Mouse (Mus musculus) kidney, embryonic 14.5 days (tissue): ENCODE results near the gene Otulinl. TPM values are rescaled to one million over a fixed set of nuclear protein-coding genes. Genes with fewer than 3 reads are reported as not detected.
"Not testable (repeated sequence)": the region's sequence is repeated elsewhere in the genome, so short reads cannot be mapped to it uniquely, and the experiment has no call there.

Experiments used
- ATAC-seq: fragments of 200-750 bp; cut with Nextera tagmentation; 2 replicates; pipeline ENCODE4 v1.8.0; 2017; ENCODE audit warnings: moderate number of reproducible peaks, mild to moderate bottlenecking, moderate TSS enrichment, moderate library complexity; ENCODE audit not compliant: low FRiP score, low TSS enrichment
- H3K27ac ChIP-seq: fragments of 300-500 bp; sonication (generic); 2 replicates; pipeline ENCODE4 v1.5.1; 2014; ENCODE audit warnings: low read depth, mild to moderate bottlenecking, low read length, moderate library complexity, mixed read lengths
- H3K27me3 ChIP-seq: fragments of 300-500 bp; sonication (generic); 2 replicates; pipeline ENCODE4 v1.6.1; 2014; ENCODE audit warnings: mild to moderate bottlenecking, low read length; ENCODE audit not compliant: control insufficient read depth, insufficient read depth
- H3K36me3 ChIP-seq: fragments of 300-500 bp; sonication (generic); 2 replicates; pipeline ENCODE4 v1.6.1; 2014; ENCODE audit warnings: low read length, mixed read lengths; ENCODE audit not compliant: control insufficient read depth, insufficient read depth
- H3K4me1 ChIP-seq: fragments of 300-500 bp; sonication (generic); 2 replicates; pipeline ENCODE4 v1.6.1; 2014; ENCODE audit warnings: low read length, mixed read lengths; ENCODE audit not compliant: control insufficient read depth, insufficient read depth
- H3K4me2 ChIP-seq: fragments of 300-500 bp; sonication (generic); replicated peaks from 2 replicates; pipeline ENCODE4 v1.6.1; 2014; ENCODE audit warnings: low read depth, mild to moderate bottlenecking, low read length
- H3K4me3 ChIP-seq: fragments of 300-500 bp; sonication (generic); 2 replicates; pipeline ENCODE4 v1.5.1; 2014; ENCODE audit warnings: mild to moderate bottlenecking, low read length
- H3K9ac ChIP-seq: fragments of 300-500 bp; sonication (generic); 2 replicates; pipeline ENCODE4 v1.6.1; 2014; ENCODE audit warnings: low read depth, mild to moderate bottlenecking, low read length, moderate library complexity
- H3K9me3 ChIP-seq: fragments of 300-500 bp; sonication (generic); 2 replicates; pipeline ENCODE4 v1.6.1; 2016; ENCODE audit warnings: low read length; ENCODE audit not compliant: control insufficient read depth
- WGBS: fragments of 180-500 bp; shearing (Covaris S2); extraction: QIAGEN DNeasy Blood & Tissue Kit; methylation state at CpG from one replicate; pipeline ENCODE4 v1.1.7; 2014; 5-methylcytosine and 5-hydroxymethylcytosine counted together
- polyA plus RNA-seq: library from polyadenylated mRNA; unstranded; fragments of >200 nt; fragmentation: Nextera tagmentation; extraction: Ambion mirVana; gene quantifications from 2 replicates; pipeline ENCODE4 v1.2.1, GENCODE M21; 2014

The Otulinl gene
- 25.1 and 26.0 TPM in 2 replicates for polyA plus RNA-seq

- Histone ChIP-seq H3K4me3 (peak within 1 kb of the TSS; percentile 73), H3K36me3 (no peaks in the 10 kb centered on the region), H3K9ac (peak within 1 kb of the TSS; percentile 81), H3K27me3 (no peaks in the 10 kb centered on the region), H3K4me2 (peak within 1 kb of the TSS; percentile 94), H3K4me1 (peaks cover 8% of the 10 kb centered on the region), H3K9me3 (no peaks in the 10 kb centered on the region), H3K27ac (peak within 1 kb of the TSS; percentile 49)
- ATAC-seq: peak; percentile 98
- 1% methylated on average over 51 of the region's 59 CpGs for WGBS
Measured at GRCm38 (mm10) chr15:27681419-27682187, at the start of gene Otulinl. Gene Otulinl, minus strand, starts transcription at chr15:27681579.

- no peaks in the 10 kb centered on the region for H3K9me3 ChIP-seq
- WGBS: 80% methylated on average over 6 of the region's 6 CpGs
- peaks cover 3% of the 10 kb centered on the region; the same call in 1 of the 2 replicates for H3K36me3 ChIP-seq
- H3K27ac ChIP-seq: no peak overlapping the region
- no peak overlapping the region for H3K9ac ChIP-seq
- no peaks in the 10 kb centered on the region for H3K27me3 ChIP-seq
- H3K4me1 ChIP-seq: peaks cover 8% of the 10 kb centered on the region; the same call in 1 of the 2 replicates
- H3K4me2 ChIP-seq: no peak overlapping the region
- no peak overlapping the region for H3K4me3 ChIP-seq
- no peak for ATAC-seq
Measured at GRCm38 (mm10) chr15:27726228-27726627, 44.8 kb upstream of the Otulinl start.

- no peaks in the 10 kb centered on the region for H3K9me3 ChIP-seq
- no peak overlapping the region for H3K4me3 ChIP-seq
- no peak for ATAC-seq
- peak overlapping the region; percentile 31; the same call in 1 of the 2 replicates for H3K27ac ChIP-seq
- no peak overlapping the region for H3K4me2 ChIP-seq
- H3K9ac ChIP-seq: no peak overlapping the region
- no peaks in the 10 kb centered on the region for H3K27me3 ChIP-seq
- H3K36me3 ChIP-seq: no peaks in the 10 kb centered on the region
- WGBS: 65% methylated on average over 9 of the region's 9 CpGs
- H3K4me1 ChIP-seq: peaks cover 8% of the 10 kb centered on the region; the same call in 1 of the 2 replicates
Measured at GRCm38 (mm10) chr15:27724796-27725680, 43.7 kb upstream of the Otulinl start.

DNA sequence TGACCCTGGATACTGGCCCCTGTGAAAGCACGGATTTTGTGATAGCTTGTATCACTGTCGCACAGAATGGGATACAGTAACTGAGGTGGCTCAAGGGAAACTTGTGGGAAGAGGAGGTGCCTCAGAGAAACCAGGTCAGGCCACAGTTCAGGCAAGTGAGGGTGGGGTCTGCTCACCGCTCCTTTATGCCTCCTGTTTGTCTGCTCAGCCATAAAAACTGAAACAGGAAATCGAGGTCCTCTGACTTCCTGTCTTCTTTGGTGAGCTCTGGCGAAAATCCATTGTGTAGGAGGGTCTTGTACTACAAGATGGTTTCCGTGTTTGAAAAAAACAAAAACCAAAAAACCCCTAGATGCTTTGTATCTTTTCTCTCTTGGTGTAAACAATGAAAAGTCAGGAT lies 42.9 kb upstream of the Otulinl start:
- Histone ChIP-seq H3K9me3 (no peaks in the 10 kb centered on the region), H3K27me3 (no peaks in the 10 kb centered on the region), H3K4me1 (peaks cover 8% of the 10 kb centered on the region; the same call in 1 of the 2 replicates), H3K36me3 (no peaks in the 10 kb centered on the region), H3K27ac (peak overlapping the region; percentile 31; the same call in 1 of the 2 replicates), H3K4me2 (no peak overlapping the region), H3K4me3 (no peak overlapping the region), H3K9ac (no peak overlapping the region)
- ATAC-seq: 0 out of 2 replicates have a peak, but pooled peaks have one; percentile 36
- WGBS: 35% methylated on average over 6 of the region's 6 CpGs

GRCm38 (mm10) chr15:27723746-27724145 lies 42.4 kb upstream of the Otulinl start:
- Histone ChIP-seq H3K27me3 (no peaks in the 10 kb centered on the region), H3K9ac (no peak overlapping the region), H3K27ac (no peak overlapping the region), H3K36me3 (no peaks in the 10 kb centered on the region), H3K9me3 (no peaks in the 10 kb centered on the region), H3K4me2 (no peak overlapping the region), H3K4me1 (peaks cover 8% of the 10 kb centered on the region; the same call in 1 of the 2 replicates), H3K4me3 (no peak overlapping the region)
- peak; percentile 53; the same call in 1 of the 2 replicates for ATAC-seq
- WGBS: 57% methylated on average over 6 of the region's 6 CpGs

DNA sequence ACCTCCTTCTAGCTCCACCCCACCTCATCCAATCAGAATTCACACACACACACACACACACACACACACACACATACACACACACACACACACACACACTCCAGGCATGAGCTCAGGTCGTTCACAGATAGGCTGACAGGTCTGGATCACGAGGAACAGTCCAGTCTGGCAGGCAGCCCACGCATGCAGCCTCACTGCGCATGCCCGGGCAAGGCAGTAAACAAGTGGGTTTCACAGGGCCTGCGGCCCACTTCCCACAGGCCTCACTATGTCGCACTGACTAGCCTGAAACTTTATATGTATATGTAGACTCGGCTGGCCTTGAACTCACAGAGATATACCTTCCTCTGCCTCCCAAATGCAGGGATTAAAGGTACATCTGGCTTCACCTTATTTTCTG lies 38.9 kb upstream of the Otulinl start:
- H3K4me3 ChIP-seq, H3K27ac ChIP-seq, H3K36me3 ChIP-seq, H3K27me3 ChIP-seq, ATAC-seq, H3K4me1 ChIP-seq, H3K4me2 ChIP-seq, H3K9ac ChIP-seq, H3K9me3 ChIP-seq: not testable (repeated sequence)
- 87% methylated on average over 8 of the region's 8 CpGs for WGBS

- H3K27ac ChIP-seq: no peak overlapping the region
- H3K27me3 ChIP-seq: no peaks in the 10 kb centered on the region
- 79% methylated on average over 7 of the region's 7 CpGs for WGBS
- ATAC-seq: no peak
- H3K4me3 ChIP-seq: no peak overlapping the region
- no peak overlapping the region for H3K4me2 ChIP-seq
- no peaks in the 10 kb centered on the region for H3K4me1 ChIP-seq
- no peaks in the 10 kb centered on the region for H3K9me3 ChIP-seq
- no peaks in the 10 kb centered on the region for H3K36me3 ChIP-seq
- no peak overlapping the region for H3K9ac ChIP-seq
Measured at GRCm38 (mm10) chr15:27718668-27719067, 37.3 kb upstream of the Otulinl start.

DNA sequence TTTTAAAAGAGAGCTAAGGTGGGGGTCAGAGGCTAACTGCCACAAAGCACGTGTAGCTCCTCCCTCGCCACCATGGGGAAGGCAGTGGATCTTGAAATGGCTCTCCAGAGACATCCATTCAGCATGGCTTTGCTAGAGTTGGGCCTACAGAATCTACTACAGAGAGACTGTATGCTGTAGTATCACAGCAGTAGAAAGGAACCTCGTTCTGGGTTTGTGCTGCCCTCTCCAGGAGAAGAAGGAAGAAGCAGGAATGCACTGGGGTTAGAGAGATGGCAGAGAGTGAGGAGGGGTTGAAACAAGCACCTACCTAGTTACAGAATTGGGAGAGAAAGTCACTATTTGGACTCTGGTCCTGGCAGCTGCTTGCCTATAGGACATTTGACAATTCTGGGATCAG lies 34.0 kb upstream of the Otulinl start:
- H3K9ac ChIP-seq: no peak overlapping the region
- no peaks in the 10 kb centered on the region for H3K36me3 ChIP-seq
- H3K27me3 ChIP-seq: no peaks in the 10 kb centered on the region
- H3K4me2 ChIP-seq: no peak overlapping the region
- H3K4me1 ChIP-seq: no peaks in the 10 kb centered on the region
- H3K4me3 ChIP-seq: no peak overlapping the region
- peak; percentile 64; the same call in 1 of the 2 replicates for ATAC-seq
- H3K9me3 ChIP-seq: no peaks in the 10 kb centered on the region
- 29% methylated on average over 3 of the region's 3 CpGs for WGBS
- no peak overlapping the region for H3K27ac ChIP-seq
